Mouse (Mus musculus): ENCODE results near the gene Slc26a3. TPM values are rescaled to one million over a fixed set of nuclear protein-coding genes. Genes with fewer than 3 reads are reported as not detected.

Slc26a3 gene
- total and polyA plus RNA-seq, 3 experiments = 0.07 TPM; not detected in 2

- Histone ChIP-seq H3K79me2 (ENCODE audit: control insufficient read depth, insufficient read depth, low read length, poor library complexity) (no peaks in the 10 kb centered on the region), H3K27me3 (ENCODE audit: control insufficient read depth in 1 of 2, insufficient read depth in 2 of 2, low read length in 2 of 2) (no peaks in the 10 kb centered on the region), H3K4me3 (ENCODE audit: control insufficient read depth in 1 of 2, insufficient read depth in 1 of 2, low read depth in 2 of 2, low read length in 2 of 2) (no peak overlapping the region), H3K27ac (ENCODE audit: control insufficient read depth, low read depth, low read length) (no peak overlapping the region), H3K9ac (ENCODE audit: control insufficient read depth, low read depth, low read length, poor library complexity, severe bottlenecking) (no peak overlapping the region), H3K4me1 (ENCODE audit: control insufficient read depth in 1 of 2, insufficient read depth in 2 of 2, low read length in 2 of 2) (peaks cover 0 to under 1% of the 10 kb centered on the region in 2 experiments; a peak in 1 of 4 replicates), H3K9me3 (replicated peaks; ENCODE audit: insufficient read depth, low read length) (no peaks in the 10 kb centered on the region), H3K36me3 (ENCODE audit: control insufficient read depth in 1 of 2, insufficient read depth in 2 of 2, low read length in 2 of 2) (no peaks in the 10 kb centered on the region)
- DNase-seq (ENCODE audit: low read depth, low spot score) = no peak
- TF ChIP-seq GATA1 (IDR thresholded peaks at IDR 0.05; ENCODE audit: low read depth, low read length) (no peak), UBTF (IDR thresholded peaks at IDR 0.05; ENCODE audit: borderline replicate concordance, insufficient read depth, low read depth, low read length) (no peak), USF2 (IDR thresholded peaks at IDR 0.05; ENCODE audit: borderline replicate concordance in 1 of 2, insufficient read depth in 1 of 2, low read depth in 1 of 2, low read length in 2 of 2) (no peak), SIN3A (IDR thresholded peaks at IDR 0.05; ENCODE audit: low read length) (no peak), ELF1 (IDR thresholded peaks at IDR 0.05; ENCODE audit: low read depth, low read length) (no peak), TAL1 (IDR thresholded peaks at IDR 0.05; ENCODE audit: low read length) (no peak), E2F4 (IDR thresholded peaks at IDR 0.05; ENCODE audit: borderline replicate concordance, low read depth, low read length) (no peak), MAZ (IDR thresholded peaks at IDR 0.05; ENCODE audit: low read depth, low read length) (no peak), POLR2AphosphoS5 (IDR thresholded peaks at IDR 0.05; ENCODE audit: borderline replicate concordance, low read depth, low read length) (no peak), MAX (IDR thresholded peaks at IDR 0.05; ENCODE audit: low read length) (no peak), SMC3 (IDR thresholded peaks at IDR 0.05; ENCODE audit: low read depth, low read length) (no peak), GABPA (IDR thresholded peaks at IDR 0.05; ENCODE audit: low read depth, low read length) (no peak), MYB (IDR thresholded peaks at IDR 0.05; ENCODE audit: low read depth, low read length) (no peak)
Observed at GRCm38 (mm10) chr12:31508496-31508895, 117.8 kb downstream of the Slc26a3 start.

GRCm38 (mm10) chr12:31511218-31511617 lies 120.5 kb downstream of the Slc26a3 start:
- Histone ChIP-seq H3K79me2 (ENCODE audit: control insufficient read depth, insufficient read depth, low read length, poor library complexity) (no peaks in the 10 kb centered on the region), H3K9ac (ENCODE audit: control insufficient read depth, low read depth, low read length, poor library complexity, severe bottlenecking) (no peak overlapping the region), H3K4me3 (ENCODE audit: control insufficient read depth in 1 of 2, insufficient read depth in 1 of 2, low read depth in 2 of 2, low read length in 2 of 2) (no peak overlapping the region), H3K27me3 (ENCODE audit: control insufficient read depth in 1 of 2, insufficient read depth in 2 of 2, low read length in 2 of 2) (no peaks in the 10 kb centered on the region), H3K4me1 (ENCODE audit: control insufficient read depth in 1 of 2, insufficient read depth in 2 of 2, low read length in 2 of 2) (peaks cover 2 to 3% of the 10 kb centered on the region in 2 experiments; a peak in 2 of 4 replicates), H3K9me3 (replicated peaks; ENCODE audit: insufficient read depth, low read length) (no peaks in the 10 kb centered on the region), H3K27ac (ENCODE audit: control insufficient read depth, low read depth, low read length) (no peak overlapping the region), H3K36me3 (ENCODE audit: control insufficient read depth in 1 of 2, insufficient read depth in 2 of 2, low read length in 2 of 2) (peaks cover 0 to 4% of the 10 kb centered on the region in 2 experiments; a peak in 2 of 4 replicates)
- TF ChIP-seq TAL1 (IDR thresholded peaks at IDR 0.05; ENCODE audit: low read length) = no peak
- TF ChIP-seq ZNF384 (IDR thresholded peaks at IDR 0.05; ENCODE audit: low read depth, low read length) = 0 out of 2 replicates have a peak, but pooled peaks have one; percentile 38
- DNase-seq (ENCODE audit: low read depth, low spot score) = no peak
